Mouse (Mus musculus): ENCODE results near the gene Vmn2r79.
"Not testable (repeated sequence)": the region's sequence is repeated elsewhere in the genome, so short reads cannot be mapped to it uniquely, and the experiment has no call there.

DNA sequence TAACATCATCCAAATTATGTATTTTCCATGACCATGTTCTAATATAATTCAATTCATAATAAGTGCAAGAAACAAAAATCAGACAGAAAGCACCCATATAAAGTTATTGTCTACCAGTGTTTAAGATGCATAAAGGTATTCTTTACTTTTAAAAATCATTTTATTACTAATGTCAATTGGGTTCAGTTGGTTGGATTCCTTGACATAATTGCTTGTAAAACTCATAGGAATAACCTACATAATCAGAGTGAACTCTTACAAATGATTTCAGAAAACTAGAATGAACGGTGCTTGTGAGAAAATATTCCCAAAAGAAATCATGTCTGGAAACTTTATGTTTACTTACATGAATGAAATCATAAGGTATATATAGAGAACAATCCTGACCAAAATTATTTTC lies at the start of gene Vmn2r79:
- TF ChIP-seq POLR2A (IDR thresholded peaks at IDR 0.05; ENCODE audit: borderline replicate concordance, extremely low read depth, low read depth, low read length); CTCF (IDR thresholded peaks at IDR 0.05; ENCODE audit: insufficient read depth, low read length): not testable (repeated sequence)

Measured in lung, adult 2 months (tissue).